Mouse (Mus musculus): ENCODE measurements around the gene Pik3cb. TPM values are rescaled to one million over a fixed set of nuclear protein-coding genes. Genes with fewer than 3 reads are reported as not detected.

The Pik3cb gene
- polyA plus RNA-seq, 1 experiment from 2014 or later, result 1.2 TPM

GRCm38 (mm10) chr9:99032031-99032430, 108.4 kb downstream of the Pik3cb start:
- ATAC-seq (ENCODE audit: insufficient number of reproducible peaks, insufficient read depth, low FRiP score, low read depth), result no peak
- Histone ChIP-seq H3K36me3 (ENCODE audit: control insufficient read depth, insufficient read depth, low read length) (no peaks in the 10 kb centered on the region), H3K4me3 (ENCODE audit: low read depth, low read length) (no peak overlapping the region), H3K4me2 (replicated peaks; ENCODE audit: low read depth, low read length) (no peak overlapping the region), H3K27me3 (ENCODE audit: control insufficient read depth, insufficient read depth, low read length) (no peaks in the 10 kb centered on the region), H3K9me3 (ENCODE audit: control insufficient read depth, low read depth, low read length) (no peaks in the 10 kb centered on the region), H3K9ac (replicated peaks; ENCODE audit: low read depth, low read length) (no peak overlapping the region), H3K4me1 (ENCODE audit: control insufficient read depth, insufficient read depth, low read length) (no peaks in the 10 kb centered on the region), H3K27ac (ENCODE audit: low read length) (no peak overlapping the region)
- 71% methylated on average over 8 of the region's 8 CpGs for WGBS

GRCm38 (mm10) chr9:99021751-99022150, 118.7 kb downstream of the Pik3cb start:
- no peaks in the 10 kb centered on the region for H3K27me3 ChIP-seq (ENCODE audit: control insufficient read depth, insufficient read depth, low read length)
- no peak overlapping the region for H3K9ac ChIP-seq (replicated peaks; ENCODE audit: low read depth, low read length)
- H3K4me2 ChIP-seq (replicated peaks; ENCODE audit: low read depth, low read length), result no peak overlapping the region
- no peak overlapping the region for H3K27ac ChIP-seq (ENCODE audit: low read length)
- H3K4me3 ChIP-seq (ENCODE audit: low read depth, low read length), result no peak overlapping the region
- H3K4me1 ChIP-seq (ENCODE audit: control insufficient read depth, insufficient read depth, low read length), result no peaks in the 10 kb centered on the region
- H3K9me3 ChIP-seq (ENCODE audit: control insufficient read depth, low read depth, low read length), result no peaks in the 10 kb centered on the region
- H3K36me3 ChIP-seq (ENCODE audit: control insufficient read depth, insufficient read depth, low read length), result no peaks in the 10 kb centered on the region
- WGBS, result 83% methylated on average over 4 of the region's 4 CpGs
- no peak for ATAC-seq (ENCODE audit: insufficient number of reproducible peaks, insufficient read depth, low FRiP score, low read depth)

- ATAC-seq (ENCODE audit: insufficient number of reproducible peaks, insufficient read depth, low FRiP score, low read depth), result no peak
- Histone ChIP-seq H3K27ac (ENCODE audit: low read length) (no peak overlapping the region), H3K4me3 (ENCODE audit: low read depth, low read length) (no peak overlapping the region), H3K36me3 (ENCODE audit: control insufficient read depth, insufficient read depth, low read length) (no peaks in the 10 kb centered on the region), H3K9ac (replicated peaks; ENCODE audit: low read depth, low read length) (no peak overlapping the region), H3K9me3 (ENCODE audit: control insufficient read depth, low read depth, low read length) (no peaks in the 10 kb centered on the region), H3K4me2 (replicated peaks; ENCODE audit: low read depth, low read length) (no peak overlapping the region), H3K27me3 (ENCODE audit: control insufficient read depth, insufficient read depth, low read length) (no peaks in the 10 kb centered on the region), H3K4me1 (ENCODE audit: control insufficient read depth, insufficient read depth, low read length) (no peaks in the 10 kb centered on the region)
- WGBS, result 65% methylated on average over 5 of the region's 5 CpGs
These were observed 119.3 kb downstream of the Pik3cb start for GRCm38 (mm10) chr9:99021166-99021565.

GRCm38 (mm10) chr9:99017679-99018078, 122.7 kb downstream of the Pik3cb start:
- ATAC-seq (ENCODE audit: insufficient number of reproducible peaks, insufficient read depth, low FRiP score, low read depth), result no peak
- WGBS, result 78% methylated on average over 6 of the region's 6 CpGs
- Histone ChIP-seq H3K4me3 (ENCODE audit: low read depth, low read length) (no peak overlapping the region), H3K4me2 (replicated peaks; ENCODE audit: low read depth, low read length) (no peak overlapping the region), H3K36me3 (ENCODE audit: control insufficient read depth, insufficient read depth, low read length) (no peaks in the 10 kb centered on the region), H3K9ac (replicated peaks; ENCODE audit: low read depth, low read length) (no peak overlapping the region), H3K4me1 (ENCODE audit: control insufficient read depth, insufficient read depth, low read length) (no peaks in the 10 kb centered on the region), H3K9me3 (ENCODE audit: control insufficient read depth, low read depth, low read length) (no peaks in the 10 kb centered on the region), H3K27ac (ENCODE audit: low read length) (no peak overlapping the region), H3K27me3 (ENCODE audit: control insufficient read depth, insufficient read depth, low read length) (no peaks in the 10 kb centered on the region)

GRCm38 (mm10) chr9:99016759-99017158, 123.7 kb downstream of the Pik3cb start:
- no peak overlapping the region for H3K27ac ChIP-seq (ENCODE audit: low read length)
- ATAC-seq (ENCODE audit: insufficient number of reproducible peaks, insufficient read depth, low FRiP score, low read depth), result no peak
- H3K4me2 ChIP-seq (replicated peaks; ENCODE audit: low read depth, low read length), result no peak overlapping the region
- no peaks in the 10 kb centered on the region for H3K4me1 ChIP-seq (ENCODE audit: control insufficient read depth, insufficient read depth, low read length)
- H3K36me3 ChIP-seq (ENCODE audit: control insufficient read depth, insufficient read depth, low read length), result no peaks in the 10 kb centered on the region
- no peak overlapping the region for H3K4me3 ChIP-seq (ENCODE audit: low read depth, low read length)
- H3K27me3 ChIP-seq (ENCODE audit: control insufficient read depth, insufficient read depth, low read length), result no peaks in the 10 kb centered on the region
- H3K9me3 ChIP-seq (ENCODE audit: control insufficient read depth, low read depth, low read length), result no peaks in the 10 kb centered on the region
- H3K9ac ChIP-seq (replicated peaks; ENCODE audit: low read depth, low read length), result no peak overlapping the region
- 58% methylated on average over 3 of the region's 3 CpGs for WGBS

GRCm38 (mm10) chr9:99016301-99016700, 124.1 kb downstream of the Pik3cb start:
- 62% methylated on average over 3 of the region's 3 CpGs for WGBS
- H3K4me2 ChIP-seq (replicated peaks; ENCODE audit: low read depth, low read length), result no peak overlapping the region
- H3K4me1 ChIP-seq (ENCODE audit: control insufficient read depth, insufficient read depth, low read length), result no peaks in the 10 kb centered on the region

GRCm38 (mm10) chr9:99009898-99010199, 130.6 kb downstream of the Pik3cb start:
- ATAC-seq (ENCODE audit: insufficient number of reproducible peaks, insufficient read depth, low FRiP score, low read depth), result no peak
- WGBS, result 85% methylated on average over 3 of the region's 3 CpGs
- H3K9me3 ChIP-seq (ENCODE audit: control insufficient read depth, low read depth, low read length), result no peaks in the 10 kb centered on the region
- no peak overlapping the region for H3K9ac ChIP-seq (replicated peaks; ENCODE audit: low read depth, low read length)
- no peaks in the 10 kb centered on the region for H3K36me3 ChIP-seq (ENCODE audit: control insufficient read depth, insufficient read depth, low read length)
- H3K27me3 ChIP-seq (ENCODE audit: control insufficient read depth, insufficient read depth, low read length), result no peaks in the 10 kb centered on the region
- no peak overlapping the region for H3K4me2 ChIP-seq (replicated peaks; ENCODE audit: low read depth, low read length)
- H3K27ac ChIP-seq (ENCODE audit: low read length), result no peak overlapping the region
- no peaks in the 10 kb centered on the region for H3K4me1 ChIP-seq (ENCODE audit: control insufficient read depth, insufficient read depth, low read length)
- H3K4me3 ChIP-seq (ENCODE audit: low read depth, low read length), result no peak overlapping the region

More at GRCm38 (mm10) chr9:99016301-99016700, 124.1 kb downstream of the Pik3cb start:
- H3K4me3 ChIP-seq (ENCODE audit: low read depth, low read length), result no peak overlapping the region
- no peaks in the 10 kb centered on the region for H3K36me3 ChIP-seq (ENCODE audit: control insufficient read depth, insufficient read depth, low read length)
- no peak for ATAC-seq (ENCODE audit: insufficient number of reproducible peaks, insufficient read depth, low FRiP score, low read depth)
- no peak overlapping the region for H3K9ac ChIP-seq (replicated peaks; ENCODE audit: low read depth, low read length)
- H3K27ac ChIP-seq (ENCODE audit: low read length), result no peak overlapping the region
- H3K9me3 ChIP-seq (ENCODE audit: control insufficient read depth, low read depth, low read length), result no peaks in the 10 kb centered on the region
- H3K27me3 ChIP-seq (ENCODE audit: control insufficient read depth, insufficient read depth, low read length), result no peaks in the 10 kb centered on the region

GRCm38 (mm10) chr9:99009069-99009897, 131.1 kb downstream of the Pik3cb start:
- no peaks in the 10 kb centered on the region for H3K27me3 ChIP-seq (ENCODE audit: control insufficient read depth, insufficient read depth, low read length)
- no peaks in the 10 kb centered on the region for H3K36me3 ChIP-seq (ENCODE audit: control insufficient read depth, insufficient read depth, low read length)
- WGBS, result 72% methylated on average over 12 of the region's 12 CpGs
- H3K4me3 ChIP-seq (ENCODE audit: low read depth, low read length), result no peak overlapping the region
- H3K27ac ChIP-seq (ENCODE audit: low read length), result no peak overlapping the region
- H3K9me3 ChIP-seq (ENCODE audit: control insufficient read depth, low read depth, low read length), result no peaks in the 10 kb centered on the region
- H3K4me1 ChIP-seq (ENCODE audit: control insufficient read depth, insufficient read depth, low read length), result no peaks in the 10 kb centered on the region
- no peak overlapping the region for H3K4me2 ChIP-seq (replicated peaks; ENCODE audit: low read depth, low read length)
- H3K9ac ChIP-seq (replicated peaks; ENCODE audit: low read depth, low read length), result no peak overlapping the region
- ATAC-seq (ENCODE audit: insufficient number of reproducible peaks, insufficient read depth, low FRiP score, low read depth), result no peak

GRCm38 (mm10) chr9:99001326-99001725, 139.1 kb downstream of the Pik3cb start:
- H3K4me1 ChIP-seq (ENCODE audit: control insufficient read depth, insufficient read depth, low read length), result no peaks in the 10 kb centered on the region
- WGBS, result 90% methylated on average over 6 of the region's 6 CpGs
- H3K9me3 ChIP-seq (ENCODE audit: control insufficient read depth, low read depth, low read length), result no peaks in the 10 kb centered on the region
- no peak overlapping the region for H3K4me3 ChIP-seq (ENCODE audit: low read depth, low read length)
- H3K27me3 ChIP-seq (ENCODE audit: control insufficient read depth, insufficient read depth, low read length), result no peaks in the 10 kb centered on the region
- ATAC-seq (ENCODE audit: insufficient number of reproducible peaks, insufficient read depth, low FRiP score, low read depth), result no peak
- H3K4me2 ChIP-seq (replicated peaks; ENCODE audit: low read depth, low read length), result no peak overlapping the region
- no peak overlapping the region for H3K27ac ChIP-seq (ENCODE audit: low read length)
- peaks cover 7% of the 10 kb centered on the region; the same call in 1 of the 2 replicates for H3K36me3 ChIP-seq (ENCODE audit: control insufficient read depth, insufficient read depth, low read length)
- no peak overlapping the region for H3K9ac ChIP-seq (replicated peaks; ENCODE audit: low read depth, low read length)

All from stomach, embryonic 14.5 days (tissue).